Mouse (Mus musculus) yolk sac, embryonic 10.5 days (tissue): ENCODE measurements around the gene Necab3.

Experiments
- DNase-seq: peaks from one replicate; pipeline ENCODE4 v3.0.0-alpha.2; 2017; ENCODE audit warnings: low spot score

Necab3 gene

DNA sequence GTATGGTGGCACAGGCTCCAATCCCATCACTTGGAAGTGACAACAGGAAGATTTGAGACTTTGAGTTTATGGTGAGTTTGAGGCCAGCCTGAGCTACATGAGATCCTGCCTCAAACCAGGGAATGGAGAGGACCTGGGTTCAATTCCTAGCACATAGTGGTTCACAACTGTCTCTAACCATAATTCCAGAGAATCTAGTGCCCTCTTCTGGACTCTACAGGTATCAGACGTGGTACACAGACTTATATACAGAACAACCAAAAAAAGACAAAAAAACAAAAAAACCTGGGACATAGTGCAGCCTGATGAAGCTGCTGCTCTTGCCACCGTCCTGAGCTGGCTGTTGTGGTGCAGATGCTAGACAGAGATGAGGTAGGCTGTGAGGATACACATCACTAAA lies 17.1 kb downstream of the Necab3 start:
- DNase-seq = no peak

DNA sequence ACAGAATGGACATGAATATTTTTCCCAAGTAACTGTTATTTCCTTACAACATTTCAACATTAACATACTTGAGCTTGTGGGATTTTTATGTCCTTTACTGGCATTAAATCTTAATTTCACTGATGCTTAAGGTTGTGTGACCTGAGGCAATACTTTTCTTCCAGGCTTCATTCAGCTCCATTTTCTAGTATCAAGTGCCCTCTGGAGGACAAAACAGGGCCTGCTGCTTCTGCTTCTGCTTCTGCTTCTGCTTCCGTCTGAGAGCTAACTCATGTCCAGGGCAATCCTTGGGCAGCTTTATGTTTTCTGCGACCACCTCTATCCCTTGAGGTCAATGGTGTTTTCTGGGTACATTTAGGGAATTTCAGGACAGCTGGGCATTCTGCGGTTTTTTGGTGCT lies 19.0 kb downstream of the Necab3 start:
- DNase-seq = no peak

DNA sequence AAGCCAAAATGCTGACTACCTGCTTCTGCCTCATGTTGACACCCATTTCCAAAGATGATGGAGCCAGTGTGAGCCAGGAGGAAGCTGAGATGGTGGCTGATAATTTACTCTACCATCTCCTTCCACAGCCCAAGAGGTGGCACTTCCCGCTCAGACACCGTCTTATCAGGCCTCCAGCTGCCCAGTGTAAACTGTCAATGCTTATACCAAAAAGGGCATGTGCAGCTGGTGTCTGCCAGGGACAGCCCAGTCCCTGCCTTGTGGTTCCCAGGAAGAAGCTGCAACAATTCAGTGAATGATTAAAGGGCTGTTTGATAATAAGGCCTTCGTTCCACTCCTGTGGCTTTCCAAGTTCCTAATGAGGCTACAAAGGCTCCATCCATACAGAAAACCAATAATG lies 20.0 kb downstream of the Necab3 start:
- no peak for DNase-seq

DNA sequence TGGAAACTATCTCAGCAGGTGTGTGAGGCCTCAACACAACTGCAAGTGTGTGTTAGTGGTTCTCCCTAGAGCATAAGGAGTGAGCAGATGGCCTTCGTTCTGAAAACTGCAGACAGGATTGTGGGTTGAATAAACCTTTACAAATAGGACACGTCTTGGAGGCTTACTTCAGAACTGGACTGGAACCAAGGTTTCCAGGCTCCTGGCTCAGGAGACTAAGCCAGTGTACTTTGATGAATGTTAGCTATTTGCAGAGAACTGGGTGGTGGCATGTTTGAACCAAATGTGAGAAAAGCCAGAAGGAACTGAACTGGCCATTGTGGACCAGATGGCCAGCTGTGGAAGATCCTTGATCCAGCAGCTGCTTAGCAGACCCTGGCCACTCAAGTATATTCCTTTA lies 20.4 kb downstream of the Necab3 start:
- no peak for DNase-seq

DNA sequence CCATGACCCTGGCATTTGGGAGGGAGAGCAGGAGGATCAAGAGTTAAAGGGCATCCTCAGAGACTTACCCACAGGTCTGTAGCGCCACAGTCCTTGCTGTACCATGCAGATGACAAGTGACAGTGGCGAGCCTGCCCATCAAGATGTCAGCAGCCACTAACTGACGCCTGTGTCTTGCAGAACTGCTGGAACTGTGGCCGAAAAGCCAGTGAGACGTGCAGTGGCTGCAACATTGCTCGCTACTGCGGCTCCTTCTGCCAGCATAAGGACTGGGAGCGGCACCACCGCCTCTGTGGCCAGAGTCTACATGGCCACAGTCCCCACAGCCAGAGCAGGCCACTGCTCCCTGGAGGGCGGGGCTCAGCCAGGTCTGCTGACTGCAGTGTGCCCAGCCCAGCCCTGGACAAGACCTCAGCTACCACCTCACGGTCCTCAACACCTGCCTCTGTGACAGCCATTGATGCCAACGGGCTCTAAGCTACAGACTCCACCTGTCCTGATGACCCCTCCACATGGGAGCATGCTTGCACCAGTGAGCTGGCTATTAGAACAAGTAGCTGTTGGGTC lies 23.9 kb downstream of the Necab3 start:
- DNase-seq = no peak

DNA sequence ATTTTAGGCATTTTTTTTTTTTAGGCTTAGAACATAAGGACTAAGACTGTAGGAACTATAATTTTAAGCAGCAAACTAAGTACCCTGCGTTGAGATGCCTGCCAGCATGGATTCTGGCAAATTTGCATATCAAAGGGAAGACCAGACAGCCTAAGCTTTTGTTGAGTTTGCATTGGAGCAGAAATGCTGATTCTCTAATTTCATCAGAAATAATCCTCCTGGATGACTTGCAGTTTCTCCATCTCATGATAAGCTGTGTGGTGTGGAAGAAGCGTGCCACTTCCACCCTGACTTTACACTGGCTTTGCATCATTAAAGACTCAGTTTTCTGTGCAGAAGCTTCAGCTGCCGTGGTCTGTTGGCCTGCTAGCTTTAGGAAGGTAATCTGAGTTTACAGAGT lies 25.8 kb downstream of the Necab3 start:
- no peak for DNase-seq

DNA sequence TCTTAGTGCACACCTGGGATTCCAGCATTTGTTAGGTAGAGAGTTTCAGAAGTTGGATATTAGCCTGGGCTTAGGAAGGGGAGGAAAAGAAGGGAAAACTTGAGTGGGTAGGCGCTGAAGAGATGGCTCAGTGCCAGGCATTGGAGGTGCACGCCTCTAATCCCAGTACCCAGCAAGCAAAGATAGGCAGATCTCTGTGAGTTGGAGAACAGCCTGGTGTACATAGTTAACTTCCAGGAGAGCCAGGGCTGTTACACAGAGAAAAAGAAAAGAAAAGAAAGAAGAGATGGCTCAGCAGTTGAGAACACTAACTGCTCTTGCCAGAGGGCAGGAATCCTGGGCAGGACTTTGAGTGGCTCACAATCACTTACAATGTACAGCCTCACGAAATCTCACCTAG lies 32.2 kb downstream of the Necab3 start:
- no peak for DNase-seq

DNA sequence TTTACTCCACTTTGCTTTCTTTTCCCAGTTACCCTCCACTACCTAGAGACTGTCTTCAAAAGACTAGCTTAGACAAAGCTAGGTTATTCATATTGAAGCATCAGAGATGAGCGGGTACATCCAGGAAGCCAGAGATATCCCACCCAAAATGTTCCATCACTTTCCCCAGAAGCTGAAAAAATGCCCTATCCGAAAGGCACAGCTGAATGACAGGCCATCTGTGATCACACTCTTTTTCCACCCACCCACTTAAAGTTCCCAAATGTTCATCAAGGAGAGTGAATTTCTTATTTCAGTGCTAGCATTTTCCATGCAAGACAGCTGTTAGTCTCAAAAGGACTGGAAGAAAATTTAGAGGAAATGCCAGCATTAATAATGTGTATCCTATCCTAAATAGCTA lies 33.4 kb downstream of the Necab3 start:
- DNase-seq = no peak

DNA sequence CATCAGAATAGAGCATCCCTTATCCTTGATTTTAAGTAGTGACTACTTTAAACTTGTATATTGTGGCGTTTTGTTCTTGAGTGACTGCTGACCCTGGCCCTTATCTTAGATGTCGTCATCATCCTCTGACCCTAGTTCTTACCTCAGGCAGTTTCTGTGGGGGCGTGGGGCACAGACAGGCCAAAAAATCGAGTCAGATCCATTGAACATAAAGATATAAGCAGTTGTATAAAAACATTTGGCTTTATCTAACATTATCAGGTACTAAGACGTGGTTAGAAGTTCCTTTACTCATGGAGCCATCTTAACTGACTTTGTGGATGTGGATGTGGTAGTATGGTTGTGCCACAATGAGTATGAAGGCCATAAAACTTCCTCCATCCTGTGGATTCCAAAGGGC lies 36.4 kb downstream of the Necab3 start:
- no peak for DNase-seq

DNA sequence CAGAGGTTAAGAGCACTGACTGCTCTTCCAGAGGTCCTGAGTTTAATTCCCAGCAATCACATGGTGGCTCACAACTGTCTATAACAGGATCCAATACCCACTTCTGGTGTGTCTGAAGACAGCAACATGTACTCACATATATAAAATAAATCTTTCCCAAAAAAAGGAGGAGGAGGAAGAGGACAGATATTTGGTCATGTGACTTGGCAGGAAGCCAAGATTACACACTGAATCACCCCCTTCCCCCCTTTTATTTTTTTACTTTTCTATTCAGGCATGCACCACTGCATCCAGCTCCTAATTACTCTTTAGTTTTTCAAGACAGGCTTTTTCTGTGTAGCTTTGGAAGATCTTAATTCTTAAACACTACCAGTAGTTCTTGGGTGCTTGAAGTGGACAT lies 37.2 kb downstream of the Necab3 start:
- no peak for DNase-seq

DNA sequence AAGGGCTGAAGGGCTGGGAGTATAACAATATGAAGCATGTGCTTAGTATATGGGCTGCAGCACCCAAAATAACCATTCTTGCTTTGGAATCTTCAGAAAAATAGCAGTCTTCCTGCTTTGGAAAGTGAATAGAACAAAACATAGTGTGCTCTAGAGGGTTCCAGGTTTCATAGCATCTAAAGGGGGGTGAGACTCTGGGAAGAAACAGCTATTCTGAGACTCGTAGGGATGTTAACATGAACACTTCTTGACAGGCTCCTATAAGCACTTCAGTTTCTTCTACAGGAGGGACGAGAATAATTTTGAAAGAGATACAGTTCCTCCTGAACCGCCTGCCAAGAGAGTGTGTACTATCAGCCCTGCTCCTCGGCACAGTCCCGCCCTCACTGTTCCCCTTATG lies 41.3 kb downstream of the Necab3 start:
- DNase-seq = no peak

DNA sequence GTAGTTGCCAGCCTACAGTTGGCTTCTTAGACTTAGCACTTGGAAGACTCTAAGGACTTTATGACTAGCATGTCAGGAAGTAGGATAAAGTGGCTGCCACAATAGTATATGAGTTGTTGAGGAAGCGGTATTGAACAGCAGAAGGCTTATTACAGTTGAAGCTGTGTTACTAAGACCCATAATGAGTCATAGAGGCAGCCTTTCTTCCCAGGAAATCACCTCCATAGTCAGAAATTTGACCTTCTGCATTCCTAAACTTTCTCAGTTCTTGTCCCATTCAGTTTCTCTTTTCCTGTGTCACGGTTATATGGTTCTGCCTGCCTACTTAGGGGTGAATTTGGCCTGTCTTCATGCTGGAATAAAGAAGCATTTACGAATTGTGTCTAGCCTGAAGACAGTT lies 41.7 kb downstream of the Necab3 start:
- no peak for DNase-seq

DNA sequence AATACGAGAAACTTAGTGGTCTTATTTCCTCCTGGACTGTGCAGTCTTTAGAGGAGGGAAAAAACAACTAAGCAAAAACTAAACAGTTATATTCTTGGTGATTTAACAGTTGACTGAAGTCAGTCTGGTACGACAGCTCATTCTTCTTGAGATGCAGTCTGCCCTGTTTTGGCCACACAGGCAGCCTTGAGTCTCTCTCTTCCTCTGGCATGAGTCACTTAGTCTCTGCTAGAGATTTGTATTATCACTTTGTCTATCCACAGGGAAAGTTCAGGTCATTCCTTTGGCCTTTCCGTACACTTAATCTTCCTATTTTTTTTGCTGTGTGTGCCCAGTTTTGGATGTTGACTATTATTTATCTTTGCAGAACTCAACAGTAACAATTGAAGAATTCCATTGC lies 48.5 kb downstream of the Necab3 start:
- no peak for DNase-seq

DNA sequence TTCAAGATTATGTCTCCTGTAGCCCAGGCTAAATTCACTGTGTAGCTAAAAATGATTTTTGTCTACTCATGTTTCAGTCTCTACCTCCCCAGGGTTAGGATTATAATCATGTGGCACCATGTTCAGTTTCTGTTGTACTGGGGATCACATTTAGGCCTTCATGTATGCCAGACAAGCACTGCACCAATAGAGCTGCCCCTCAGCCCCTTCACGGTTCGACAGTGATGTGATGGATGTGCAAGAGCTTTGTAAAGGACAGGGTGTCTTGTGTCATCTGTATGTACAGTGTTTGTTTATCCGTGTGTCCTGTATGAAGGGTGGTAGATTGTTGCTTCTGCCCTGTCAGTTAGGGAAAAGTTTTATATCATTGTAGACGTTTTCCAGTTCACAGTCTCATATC lies 50.2 kb downstream of the Necab3 start:
- no peak for DNase-seq

DNA sequence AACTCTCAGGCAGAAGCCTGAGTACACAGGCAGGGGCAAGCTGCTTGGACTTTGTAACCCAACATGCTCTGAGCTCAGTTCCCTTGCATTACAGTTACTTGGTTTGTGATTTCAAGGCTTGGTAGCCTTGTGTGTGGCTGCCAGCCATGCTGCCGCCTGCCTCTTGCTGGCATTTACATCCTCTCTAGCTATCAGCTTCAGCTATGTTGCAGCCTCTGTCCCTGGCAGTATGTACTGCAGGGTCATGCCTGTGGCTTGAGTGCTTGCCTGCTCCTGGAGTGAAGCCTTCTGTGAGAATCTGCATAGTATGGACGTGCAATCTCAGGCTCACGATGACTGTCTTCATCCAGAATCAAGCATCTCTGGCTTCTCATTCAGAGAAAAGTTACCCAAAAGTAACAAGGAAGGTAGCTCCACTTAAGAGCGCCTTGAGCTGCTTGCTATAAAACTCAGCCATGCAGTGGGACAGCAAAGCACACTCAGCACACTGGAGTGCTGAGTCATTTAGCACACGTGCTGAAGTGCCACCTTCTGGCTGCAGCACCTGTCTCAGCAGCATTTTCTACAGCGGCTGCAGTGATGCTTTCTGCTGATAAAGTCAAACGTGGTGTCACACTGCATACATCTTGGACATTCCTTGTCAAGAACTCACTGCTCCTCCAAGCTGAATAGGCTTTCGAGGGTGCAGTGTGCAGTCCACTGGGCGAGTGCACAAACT lies 51.0 kb downstream of the Necab3 start:
- DNase-seq = peak; percentile 64

DNA sequence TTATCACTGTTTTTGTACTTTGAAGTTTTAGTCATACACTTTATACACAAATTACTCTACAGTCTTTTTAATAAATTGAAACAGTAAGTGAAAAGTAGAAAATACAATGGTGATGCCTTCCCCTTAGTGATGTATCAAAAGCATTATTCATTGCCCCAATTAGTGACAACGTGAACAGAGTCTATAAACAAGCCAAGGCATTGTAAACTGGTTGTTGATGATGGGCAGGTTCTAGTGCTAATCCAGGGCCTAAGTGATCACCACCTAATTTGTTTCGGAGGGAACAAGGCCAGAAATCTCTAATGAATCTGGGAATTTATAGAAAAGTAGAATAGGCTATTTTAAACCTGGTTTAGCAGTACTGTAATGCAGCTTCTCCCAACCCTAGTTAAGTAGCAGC lies 51.6 kb downstream of the Necab3 start:
- DNase-seq = no peak

DNA sequence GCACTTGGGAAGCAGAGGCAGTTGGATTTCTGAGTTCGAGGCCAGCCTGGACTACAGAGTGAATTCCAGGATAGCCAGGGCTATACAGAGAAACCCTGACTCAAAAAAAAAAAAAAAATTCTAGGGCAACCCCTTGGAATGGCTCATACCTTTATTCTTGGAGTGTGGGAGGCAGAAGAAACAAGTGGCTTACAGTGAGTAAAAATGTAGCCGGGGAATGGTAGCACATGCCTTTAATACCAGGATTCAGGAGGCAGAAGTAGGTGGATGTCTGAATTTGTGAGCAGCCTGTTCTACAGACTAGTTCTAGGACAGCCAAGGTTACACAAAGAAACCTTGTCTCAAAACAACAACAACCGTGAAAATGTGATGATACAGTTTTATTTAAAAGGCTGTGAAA lies 57.9 kb downstream of the Necab3 start:
- DNase-seq = no peak

DNA sequence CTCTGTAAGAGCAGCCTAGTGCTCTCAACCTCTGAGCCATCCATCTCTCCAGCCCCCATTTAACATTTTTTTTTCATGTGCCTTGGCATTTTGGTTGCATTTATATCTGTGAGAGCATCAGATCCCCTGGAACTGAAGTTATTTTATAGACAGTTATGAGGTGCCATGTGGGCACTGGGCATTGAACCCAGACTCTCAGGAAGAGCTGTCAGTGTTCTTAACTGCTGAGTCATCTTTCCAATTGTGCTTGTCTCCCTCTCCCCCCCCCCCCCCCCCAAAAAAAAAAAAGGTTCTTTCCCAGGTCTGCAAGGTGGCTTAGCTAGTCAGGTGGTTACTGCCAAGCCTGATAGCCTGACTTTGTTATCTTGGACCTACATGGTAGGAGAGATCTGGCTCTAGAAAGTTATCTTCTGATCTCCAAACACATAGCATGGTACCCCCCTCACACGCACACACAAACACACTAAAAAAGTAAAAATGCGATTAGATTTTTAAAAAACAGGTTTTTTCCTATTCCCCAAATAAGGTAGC lies 58.9 kb downstream of the Necab3 start:
- no peak for DNase-seq

DNA sequence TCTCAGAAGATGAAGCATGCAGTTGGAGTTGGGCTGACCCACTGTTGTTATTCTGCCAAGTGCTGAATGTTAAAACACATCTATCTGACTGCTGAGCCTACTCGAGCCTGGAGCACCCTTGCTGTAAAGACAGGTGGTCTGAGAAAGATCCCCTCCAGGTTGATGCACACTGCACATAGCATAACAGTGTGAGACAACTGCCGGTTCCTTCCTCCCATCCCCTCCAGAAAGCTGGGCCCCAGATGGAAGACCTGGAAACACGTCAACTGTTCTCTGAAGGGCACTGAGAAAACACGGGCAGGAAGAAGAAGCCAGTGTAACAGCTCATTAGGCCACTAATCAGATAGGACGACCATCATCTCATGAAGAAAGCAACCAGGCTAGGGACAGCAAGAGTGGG lies 60.1 kb downstream of the Necab3 start:
- DNase-seq = no peak

DNA sequence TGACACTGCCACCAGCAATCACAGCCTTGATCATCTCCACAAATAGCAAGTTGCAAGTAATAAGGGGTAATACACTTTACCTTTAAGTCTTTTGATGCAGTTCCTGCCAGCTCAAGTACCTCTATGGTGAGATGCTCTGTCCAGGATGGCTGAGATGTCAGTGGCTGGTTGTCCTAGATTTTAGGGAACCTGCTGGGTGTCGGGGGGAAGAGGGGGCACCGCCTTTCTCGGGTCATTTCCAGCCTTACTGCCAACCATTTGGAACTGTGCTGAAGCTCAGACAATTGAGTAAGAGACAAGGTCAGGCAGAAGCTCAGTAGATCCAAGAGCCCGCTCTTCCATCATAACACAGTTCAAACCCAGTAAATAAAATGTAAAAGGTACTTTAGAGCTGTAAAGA lies 63.7 kb downstream of the Necab3 start:
- DNase-seq = no peak
